Mouse (Mus musculus) layer of hippocampus, adult 2 months (tissue): ENCODE data around the gene Cnnm2. TPM values are rescaled to one million over a fixed set of nuclear protein-coding genes. Genes with fewer than 3 reads are reported as not detected.

Experiments
- DNase-seq, 2 experiments: peaks; one replicate each; pipeline ENCODE4 v3.0.0; 2022; ENCODE audit warnings: low spot score in 2 of 2
- H3K27ac ChIP-seq: fragments of 200-600 bp; 2 replicates; pipeline ENCODE4 v1.8.1; 2022
- H3K4me3 ChIP-seq: fragments of 200-600 bp; 2 replicates; pipeline ENCODE4 v1.8.1; 2022; ENCODE audit warnings: mild to moderate bottlenecking
- CTCF ChIP-seq: fragments of 200-600 bp; conservative IDR thresholded peaks from 2 replicates; pipeline ENCODE4 v1.8.1; 2022; ENCODE audit warnings: antibody characterized with exemption, mild to moderate bottlenecking, moderate library complexity
- total RNA-seq, 2 experiments: library from RNA; stranded (reverse); gene quantifications; 2 replicates each; pipeline ENCODE4 v1.2.3; 2021

The Cnnm2 gene
- total RNA-seq, 2 experiments from 2014 or later = 37.9 to 38.8 TPM

DNA sequence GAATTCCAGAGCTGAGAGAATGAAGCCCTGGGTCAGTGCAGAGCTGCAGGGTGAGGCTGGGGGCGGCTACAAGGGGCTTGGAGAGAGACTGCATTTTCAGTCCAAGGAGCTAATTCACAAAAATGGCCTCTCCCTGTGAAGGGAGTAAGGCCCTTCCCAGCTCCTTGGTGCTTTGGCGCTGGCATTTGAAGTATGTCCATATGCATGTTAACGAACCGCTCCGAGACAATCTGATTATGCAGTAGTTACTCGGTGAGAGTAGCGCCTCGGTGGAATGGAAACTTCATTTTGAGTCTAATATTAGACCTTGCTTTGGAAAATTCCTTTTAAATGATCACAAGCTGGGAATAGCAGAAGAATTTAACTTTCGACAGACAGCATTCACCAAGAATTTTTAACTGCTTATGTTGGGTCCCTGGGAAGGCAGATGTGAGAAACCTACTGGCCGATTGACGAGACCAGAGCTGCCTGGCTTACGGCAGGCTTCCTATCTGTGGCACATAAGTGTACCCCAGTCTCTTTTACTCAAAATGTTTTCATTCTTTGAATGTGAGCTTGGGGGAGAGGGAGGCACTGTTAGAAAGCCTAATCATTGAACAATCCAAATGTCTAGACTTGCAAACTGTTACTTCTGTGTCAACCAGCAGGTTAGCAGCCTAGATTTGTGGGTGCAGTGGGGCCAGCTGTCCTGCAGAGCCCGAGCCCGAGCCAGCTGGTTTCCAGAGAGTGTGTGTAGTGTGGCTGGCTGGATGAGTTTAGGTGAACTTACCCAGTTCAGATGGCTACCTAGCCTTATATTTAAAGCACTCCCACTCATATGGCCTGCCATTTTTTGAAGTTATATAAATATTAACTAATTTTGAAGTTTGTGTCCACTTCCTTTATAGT lies 87.2 kb downstream of the Cnnm2 start:
- Histone ChIP-seq H3K4me3 (no peak overlapping the region), H3K27ac (0 out of 2 replicates have a peak overlapping the region, but pooled peaks have one; percentile 28)
- no peak for DNase-seq
- TF ChIP-seq CTCF = no peak

DNA sequence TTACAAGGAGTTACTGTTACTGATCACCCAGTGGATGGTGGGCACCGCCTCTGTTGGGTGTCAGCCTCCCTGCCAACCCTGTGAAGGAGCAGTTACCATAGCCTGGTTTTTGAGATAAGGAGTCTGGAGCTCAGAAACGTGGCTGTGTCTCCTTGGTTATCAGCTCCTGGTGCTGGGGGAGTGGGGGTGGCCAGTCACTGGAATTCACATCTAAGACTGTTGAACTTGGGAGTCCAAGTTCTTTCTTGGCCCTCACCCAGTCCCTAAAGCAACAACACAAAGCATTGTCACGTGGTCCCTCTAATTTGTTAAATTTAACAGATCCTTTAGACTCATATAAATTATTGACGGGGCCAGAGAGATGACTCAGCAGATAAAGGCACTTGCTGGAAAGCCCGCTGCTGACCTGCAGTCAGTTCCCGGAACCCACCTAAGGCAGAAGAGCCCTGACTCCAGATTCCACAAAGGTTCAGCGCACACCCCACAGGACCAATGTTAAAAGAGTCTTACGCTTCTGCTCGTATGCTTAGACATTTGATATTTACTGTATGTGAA lies 88.1 kb downstream of the Cnnm2 start:
- no peak overlapping the region for H3K27ac ChIP-seq
- no peak for TF ChIP-seq CTCF
- DNase-seq = no peak
- no peak overlapping the region for H3K4me3 ChIP-seq

DNA sequence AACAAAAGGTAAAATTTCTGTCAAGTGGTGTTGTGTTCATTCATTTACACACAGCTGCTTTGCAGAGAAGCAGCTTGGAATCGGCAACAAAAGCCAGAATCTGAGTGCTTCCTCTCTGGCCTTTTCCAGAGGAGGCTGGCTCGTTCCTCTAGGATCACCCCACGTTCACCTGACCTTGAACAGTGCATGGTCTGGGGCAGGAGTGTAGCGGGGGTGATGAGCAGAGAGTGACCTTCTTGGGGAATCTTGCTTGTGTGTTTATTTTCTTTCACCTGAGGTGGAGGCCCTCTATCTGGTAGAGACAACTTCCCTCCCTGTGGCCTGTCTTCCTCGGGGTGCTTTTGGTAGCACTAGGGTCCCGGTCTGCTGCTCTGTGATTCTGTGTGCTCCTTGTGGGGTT lies 94.8 kb downstream of the Cnnm2 start:
- no peak for DNase-seq
- Histone ChIP-seq H3K4me3 (no peak overlapping the region), H3K27ac (no peak overlapping the region)
- no peak for TF ChIP-seq CTCF

DNA sequence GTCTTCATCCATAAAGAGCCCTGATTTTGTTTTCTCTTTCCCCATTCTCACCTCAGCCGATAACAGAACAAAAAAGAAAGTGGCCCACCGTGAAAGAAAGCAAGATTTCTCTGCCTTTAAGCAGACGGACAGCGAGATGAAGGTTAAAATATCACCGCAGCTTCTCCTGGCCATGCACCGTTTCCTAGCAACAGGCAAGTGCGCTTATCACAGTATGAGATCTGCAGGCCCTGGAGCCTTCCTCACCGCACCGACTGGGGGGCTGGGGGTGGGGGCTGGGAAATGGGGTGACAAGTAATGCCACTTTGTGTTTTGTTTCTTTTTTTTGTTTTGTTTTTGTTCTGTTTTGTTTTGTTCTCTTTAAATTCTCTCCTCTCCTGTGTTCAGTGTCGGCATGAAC lies 95.4 kb downstream of the Cnnm2 start:
- Histone ChIP-seq H3K27ac (no peak overlapping the region), H3K4me3 (no peak overlapping the region)
- DNase-seq = no peak
- no peak for TF ChIP-seq CTCF

DNA sequence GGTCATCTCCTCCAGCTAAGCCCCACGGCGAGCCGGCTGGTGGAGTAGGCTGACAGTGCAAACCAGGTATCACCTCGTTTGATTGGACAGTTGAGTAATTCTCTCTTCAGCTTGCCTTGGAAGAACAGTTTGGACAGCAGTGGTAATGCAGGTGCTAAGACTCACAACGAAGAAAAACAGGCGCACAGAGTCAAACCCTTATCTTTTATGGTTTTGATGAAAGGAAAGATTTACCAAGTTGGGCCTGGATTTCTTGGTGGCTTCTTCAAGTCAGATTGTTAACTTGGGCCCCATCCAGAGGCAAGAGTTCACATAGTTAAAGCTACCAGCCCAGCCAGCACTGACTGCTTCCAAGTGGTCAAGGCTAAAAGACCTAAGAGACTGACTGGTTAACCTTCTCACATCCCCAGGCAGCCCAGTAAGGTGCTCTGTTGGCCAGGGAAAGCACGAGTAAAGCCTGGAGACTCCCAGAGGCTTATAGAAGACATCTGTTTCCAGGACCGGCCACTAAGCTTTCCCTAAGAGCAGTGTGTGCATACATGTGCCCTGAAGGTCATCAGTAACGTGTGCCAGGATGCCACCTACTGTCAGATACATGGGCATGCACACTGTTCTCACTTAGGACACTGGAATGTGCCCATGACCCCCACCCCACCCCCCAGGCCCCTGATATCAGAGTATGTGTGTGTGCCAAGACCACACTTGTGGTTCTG lies 96.0 kb downstream of the Cnnm2 start:
- no peak for DNase-seq
- no peak overlapping the region for H3K27ac ChIP-seq
- H3K4me3 ChIP-seq = no peak overlapping the region
- peak; percentile 67 for TF ChIP-seq CTCF

DNA sequence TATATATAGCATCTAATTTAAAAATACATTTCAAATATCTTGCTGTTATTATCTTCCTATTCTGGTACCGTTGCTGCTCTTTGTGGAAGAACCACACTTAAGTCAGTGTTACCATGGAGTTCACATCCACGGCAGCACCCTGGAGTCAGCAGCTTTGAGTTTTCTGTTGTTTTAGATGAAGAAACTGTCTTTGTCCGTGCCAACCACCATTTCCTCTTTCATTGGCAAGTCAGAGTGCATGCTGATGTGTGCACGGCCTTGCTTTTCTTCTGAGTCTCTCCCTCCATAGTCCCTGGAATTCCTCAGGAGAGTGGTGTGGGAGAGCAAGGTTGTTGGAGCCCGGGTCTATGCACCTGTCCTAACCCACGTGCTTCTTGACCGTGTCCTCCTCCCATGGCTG lies 96.8 kb downstream of the Cnnm2 start:
- no peak for DNase-seq
- TF ChIP-seq CTCF = no peak
- no peak overlapping the region for H3K4me3 ChIP-seq
- no peak overlapping the region for H3K27ac ChIP-seq

DNA sequence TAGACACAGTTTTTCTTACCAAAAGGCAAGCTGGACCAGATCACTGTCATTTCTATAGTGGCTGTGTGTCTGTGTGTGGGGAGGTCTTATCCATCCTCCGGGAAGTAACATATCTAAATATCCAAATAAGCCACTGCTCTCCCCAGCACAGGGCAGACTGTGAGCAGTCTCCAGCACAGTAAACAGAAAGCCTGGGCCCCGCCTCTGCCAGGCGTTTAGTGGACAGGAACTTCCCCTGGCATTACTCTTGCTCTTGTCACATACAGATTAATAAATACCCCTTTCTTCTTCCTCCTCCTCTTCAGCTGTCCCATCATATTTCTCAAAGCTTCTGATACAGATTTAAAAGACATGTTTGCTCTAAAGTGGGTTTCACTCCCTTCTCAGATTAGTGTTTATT lies 101.2 kb downstream of the Cnnm2 start:
- no peak overlapping the region for H3K27ac ChIP-seq
- TF ChIP-seq CTCF = no peak
- no peak for DNase-seq
- H3K4me3 ChIP-seq = no peak overlapping the region

DNA sequence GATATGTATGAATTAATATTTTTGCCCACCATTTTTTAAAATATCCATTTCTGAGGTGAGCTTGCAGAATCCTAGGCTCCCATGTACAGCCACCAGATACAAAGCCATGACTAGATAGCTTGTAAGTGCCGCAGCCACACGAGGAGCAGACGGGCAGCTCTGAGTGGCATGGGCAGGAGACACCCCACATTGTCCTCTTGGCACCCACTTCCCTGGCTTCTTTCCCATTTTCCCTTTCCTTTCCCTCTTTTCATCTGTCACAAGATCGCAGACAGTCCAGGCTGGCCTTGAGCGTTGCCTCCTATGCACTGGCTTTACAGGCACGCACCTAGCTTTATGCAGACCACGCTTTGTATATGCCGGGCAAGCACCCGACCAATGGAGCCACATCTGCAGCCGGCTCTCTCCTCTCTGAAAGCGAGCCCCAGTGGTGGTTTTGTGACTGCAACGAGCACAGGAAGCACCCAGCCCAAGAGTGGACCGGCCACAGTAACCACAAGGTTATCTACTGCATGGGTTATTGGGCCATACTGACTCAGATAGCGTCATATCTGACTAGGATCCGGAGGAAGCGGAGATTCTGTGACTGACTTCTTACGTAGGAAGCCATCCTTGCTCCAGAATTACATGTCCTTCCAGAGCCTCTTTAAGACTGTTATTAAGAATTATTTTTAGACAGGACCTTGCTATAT lies 102.0 kb downstream of the Cnnm2 start:
- no peak for TF ChIP-seq CTCF
- no peak overlapping the region; the same call in 1 of the 2 replicates for H3K27ac ChIP-seq
- DNase-seq = no peak
- no peak overlapping the region for H3K4me3 ChIP-seq

DNA sequence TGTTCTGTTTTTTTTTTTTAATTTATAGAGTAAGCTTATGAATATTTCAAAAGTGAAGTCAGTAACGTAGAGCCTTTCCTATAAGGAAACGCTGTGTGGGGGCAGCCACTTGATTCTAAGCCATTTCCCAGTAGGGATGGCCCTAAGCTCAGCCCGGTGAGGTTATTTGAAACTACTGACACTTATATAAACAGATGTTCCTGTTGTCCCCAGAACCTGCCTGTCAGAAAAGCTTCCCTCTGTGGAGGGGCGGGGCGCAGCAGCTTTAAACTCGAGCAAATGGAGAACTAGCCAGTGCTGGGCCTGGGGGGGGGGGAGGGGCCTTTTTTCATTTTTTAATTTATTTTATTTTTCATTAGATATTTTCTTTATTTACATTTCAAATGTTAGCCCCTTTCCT lies 102.7 kb downstream of the Cnnm2 start:
- no peak overlapping the region for H3K4me3 ChIP-seq
- DNase-seq = no peak
- no peak for TF ChIP-seq CTCF
- H3K27ac ChIP-seq = no peak overlapping the region

DNA sequence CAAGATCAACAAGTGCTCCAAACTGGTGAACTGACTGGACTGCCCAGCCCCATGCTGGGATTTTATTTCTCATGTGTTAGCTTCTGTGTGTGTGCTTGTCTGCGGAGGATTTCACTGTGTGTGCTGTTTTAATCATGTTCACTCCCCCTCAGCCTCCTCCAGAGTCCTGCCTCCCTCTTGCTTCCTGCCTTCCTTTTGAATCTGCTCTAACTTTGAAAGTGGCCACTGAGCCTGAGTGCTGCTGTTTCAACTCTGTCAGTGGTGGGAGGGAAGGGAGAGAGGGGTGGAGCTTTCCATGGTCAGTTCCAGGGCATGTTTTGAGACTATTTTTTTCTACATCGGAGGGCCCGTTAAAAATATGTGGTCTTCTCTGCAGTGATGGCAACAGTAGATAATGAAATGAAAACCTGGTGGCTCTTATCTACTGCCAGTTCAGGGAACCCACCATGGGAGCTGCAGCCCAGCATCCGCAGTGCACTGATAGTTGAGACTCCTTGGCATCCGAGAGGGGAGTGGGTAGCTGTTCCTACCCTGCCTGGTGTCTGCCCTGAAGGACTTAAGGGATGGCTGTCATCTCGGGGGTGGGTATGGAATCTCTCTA lies 103.4 kb downstream of the Cnnm2 start:
- no peak overlapping the region for H3K27ac ChIP-seq
- no peak overlapping the region for H3K4me3 ChIP-seq
- no peak for DNase-seq
- TF ChIP-seq CTCF = no peak

DNA sequence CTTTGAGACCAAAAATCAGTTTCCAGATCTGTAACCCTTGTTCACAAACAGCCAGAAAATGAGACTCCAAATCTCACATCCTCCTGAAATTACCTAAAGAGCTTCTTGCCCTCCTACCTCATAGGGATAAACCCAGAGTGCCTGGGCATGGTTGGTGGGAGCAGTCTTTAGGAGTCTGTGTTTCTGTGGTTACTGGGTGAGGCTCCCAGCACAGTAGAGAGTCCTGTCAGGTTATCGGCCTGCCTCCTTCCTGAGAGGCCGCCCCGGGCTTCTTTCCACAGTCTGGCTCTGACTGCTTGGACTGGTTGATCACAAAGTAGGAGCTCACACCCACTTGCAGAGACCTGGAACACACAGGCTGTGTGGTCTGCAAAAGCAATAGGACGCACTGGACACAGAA lies 104.0 kb downstream of the Cnnm2 start:
- no peak for DNase-seq
- no peak for TF ChIP-seq CTCF
- H3K4me3 ChIP-seq = no peak overlapping the region

DNA sequence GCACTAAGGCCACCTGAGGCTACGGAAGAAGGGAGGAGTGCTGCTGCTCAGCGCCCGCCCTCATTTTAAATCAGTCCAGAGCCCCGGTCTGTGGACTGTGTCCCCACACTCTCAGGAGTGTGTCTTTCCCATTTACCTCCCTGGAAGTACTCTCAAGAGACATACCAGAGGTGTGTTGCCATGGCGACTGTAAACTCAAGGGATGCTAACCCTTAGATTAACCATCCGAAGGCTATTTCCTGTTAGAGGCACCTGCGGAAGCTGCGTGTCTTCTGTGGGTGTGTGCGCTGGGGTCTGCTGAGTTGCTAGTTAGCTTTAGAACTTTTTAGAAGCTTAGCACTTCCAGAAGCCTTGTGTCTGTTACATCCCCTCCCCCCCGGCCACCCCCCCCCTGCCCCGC lies 107.7 kb downstream of the Cnnm2 start:
- Histone ChIP-seq H3K27ac (0 out of 2 replicates have a peak overlapping the region, but pooled peaks have one; percentile 19), H3K4me3 (no peak overlapping the region)
- no peak for DNase-seq
- TF ChIP-seq CTCF = no peak

More for the DNA sequence above, 104.0 kb downstream of the Cnnm2 start:
- no peak overlapping the region for H3K27ac ChIP-seq
